Mouse (Mus musculus) heart, embryonic 14.5 days (tissue): Measurements from ENCODE around the gene Klhl10. TPM values are rescaled to one million over a fixed set of nuclear protein-coding genes. Genes with fewer than 3 reads are reported as not detected.

Source experiments
- ATAC-seq: fragments of 200-750 bp; cut with Nextera tagmentation; 2 replicates; pipeline ENCODE4 v1.8.0; 2017; ENCODE audit warnings: low read depth, moderate TSS enrichment; ENCODE audit not compliant: insufficient number of reproducible peaks, insufficient read depth, low FRiP score
- H3K27ac ChIP-seq, 2 experiments: fragments of 200-500 bp in 1 of 2; fragments of 300-500 bp in 1 of 2; sonication (generic) in 1 of 2; replicated peaks in 1 of 2; 2 replicates each; pipeline ENCODE4 v1.5.1; 2012 to 2014; ENCODE audit warnings: low read depth in 2 of 2, low read length in 2 of 2, control low read depth in 1 of 2, mild to moderate bottlenecking in 1 of 2, mixed read lengths in 1 of 2; ENCODE audit not compliant: control insufficient read depth in 1 of 2, insufficient read depth in 1 of 2
- H3K27me3 ChIP-seq: fragments of 300-500 bp; sonication (generic); 2 replicates; pipeline ENCODE4 v1.6.1; 2014; ENCODE audit warnings: mild to moderate bottlenecking, low read length, control low read depth; ENCODE audit not compliant: control insufficient read depth, insufficient read depth
- H3K36me3 ChIP-seq: fragments of 300-500 bp; sonication (generic); 2 replicates; pipeline ENCODE4 v1.6.1; 2014; ENCODE audit warnings: mild to moderate bottlenecking, control low read depth, low read length, mixed read lengths; ENCODE audit not compliant: control insufficient read depth, insufficient read depth
- H3K4me1 ChIP-seq, 2 experiments: fragments of 200-500 bp in 1 of 2; fragments of 300-500 bp in 1 of 2; sonication (generic) in 1 of 2; 2 replicates each; pipeline ENCODE4 v1.6.1; 2012 to 2014; ENCODE audit warnings: low read length in 2 of 2, control low read depth in 1 of 2, mixed read lengths in 1 of 2; ENCODE audit not compliant: control insufficient read depth in 2 of 2, insufficient read depth in 2 of 2
- H3K4me2 ChIP-seq: fragments of 300-500 bp; sonication (generic); 2 replicates; pipeline ENCODE4 v1.6.1; 2014; ENCODE audit warnings: mild to moderate bottlenecking, low read length
- H3K4me3 ChIP-seq, 2 experiments: fragments of 200-500 bp in 1 of 2; fragments of 300-500 bp in 1 of 2; sonication (generic) in 1 of 2; 2 replicates each; pipeline ENCODE4 v1.5.1; 2012 to 2014; ENCODE audit warnings: low read length in 2 of 2, mild to moderate bottlenecking in 2 of 2, control low read depth in 1 of 2, low read depth in 1 of 2, moderate library complexity in 1 of 2; ENCODE audit not compliant: control insufficient read depth in 1 of 2, insufficient read depth in 1 of 2
- H3K9ac ChIP-seq: fragments of 300-500 bp; sonication (generic); 2 replicates; pipeline ENCODE4 v1.6.1; 2014; ENCODE audit warnings: mild to moderate bottlenecking, low read length
- H3K9me3 ChIP-seq: fragments of 300-500 bp; sonication (generic); 2 replicates; pipeline ENCODE4 v1.6.1; 2016; ENCODE audit warnings: low read length, control low read depth; ENCODE audit not compliant: control insufficient read depth
- WGBS: fragments of 180-500 bp; shearing (Covaris S2); extraction: QIAGEN DNeasy Blood & Tissue Kit; methylation state at CpG from one replicate; pipeline ENCODE4 v1.1.7; 2014; 5-methylcytosine and 5-hydroxymethylcytosine counted together
- polyA plus RNA-seq: library from polyadenylated mRNA; unstranded; fragments of >200 nt; fragmentation: Nextera tagmentation; extraction: Ambion mirVana; gene quantifications from 2 replicates; pipeline ENCODE4 v1.2.1, GENCODE M21; 2014

The Klhl10 gene
- polyA plus RNA-seq, 1 experiment from 2014 or later: 0.36 TPM

DNA sequence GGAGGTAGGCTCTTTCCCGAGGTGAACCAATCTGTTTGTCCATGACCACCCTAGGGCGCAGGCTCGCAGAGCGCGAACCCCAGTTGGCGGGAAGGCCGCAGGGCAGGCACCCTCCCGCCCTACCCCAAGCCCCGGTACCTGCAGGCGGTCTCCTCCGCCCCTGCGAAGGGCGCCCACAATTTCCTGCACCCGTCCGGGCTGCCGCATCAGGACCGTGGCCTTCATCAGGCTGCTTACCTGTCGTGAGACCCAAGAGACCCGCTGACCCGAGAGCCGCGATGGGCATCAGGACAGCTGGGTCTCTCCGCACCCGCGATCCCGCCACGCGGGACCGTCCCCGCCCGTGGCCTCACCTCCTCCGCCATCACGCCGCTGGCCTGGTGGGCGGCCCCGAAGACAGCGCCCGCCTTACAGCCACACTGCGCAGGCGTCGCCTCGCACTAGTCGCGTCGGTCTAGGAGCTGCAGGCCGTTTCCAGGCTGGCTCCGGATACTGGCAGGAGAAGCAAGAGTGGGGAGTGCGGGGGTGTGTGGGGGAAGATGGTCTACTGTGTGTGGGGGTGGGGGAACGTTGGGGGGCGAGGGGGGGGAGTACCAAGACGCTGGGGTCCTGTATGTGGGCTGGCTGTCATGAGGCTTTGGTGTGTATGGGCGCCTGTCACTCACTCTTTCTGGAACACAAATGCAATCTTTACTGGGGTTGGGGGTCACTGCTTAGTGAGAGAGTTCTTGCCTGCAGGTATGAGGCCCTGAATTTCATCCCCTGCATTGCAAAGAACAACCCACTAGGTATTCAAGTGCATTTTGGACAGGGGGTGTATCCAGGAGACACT, 810 bp upstream of the Klhl10 start:
- Histone ChIP-seq H3K36me3 (peaks cover 19% of the 10 kb centered on the region), H3K9me3 (no peaks in the 10 kb centered on the region), H3K27ac (peak overlapping the region; percentile 20 to 73; a peak in 2 of 4 replicates), H3K4me2 (peak overlapping the region; percentile 79), H3K9ac (peak overlapping the region; percentile 94), H3K27me3 (no peaks in the 10 kb centered on the region), H3K4me1 (peaks cover 3 to 9% of the 10 kb centered on the region in 2 experiments), H3K4me3 (peak overlapping the region; percentile 77 to 89)
- ATAC-seq: peak; percentile 96
- WGBS: 2% methylated on average over 50 of the region's 52 CpGs

GRCm38 (mm10) chr11:100442625-100443024, 908 bp downstream of the Klhl10 start:
- no peak overlapping the region for H3K9ac ChIP-seq
- H3K9me3 ChIP-seq: no peaks in the 10 kb centered on the region
- peaks cover 4% of the 10 kb centered on the region for H3K36me3 ChIP-seq
- no peak overlapping the region for H3K4me2 ChIP-seq
- no peaks in the 10 kb centered on the region for H3K27me3 ChIP-seq
- no peak overlapping the region for H3K4me3 ChIP-seq
- no peak overlapping the region for H3K27ac ChIP-seq
- H3K4me1 ChIP-seq: peaks cover 3 to 9% of the 10 kb centered on the region in 2 experiments
- no peak for ATAC-seq
- WGBS: 83% methylated on average over 6 of the region's 6 CpGs

DNA sequence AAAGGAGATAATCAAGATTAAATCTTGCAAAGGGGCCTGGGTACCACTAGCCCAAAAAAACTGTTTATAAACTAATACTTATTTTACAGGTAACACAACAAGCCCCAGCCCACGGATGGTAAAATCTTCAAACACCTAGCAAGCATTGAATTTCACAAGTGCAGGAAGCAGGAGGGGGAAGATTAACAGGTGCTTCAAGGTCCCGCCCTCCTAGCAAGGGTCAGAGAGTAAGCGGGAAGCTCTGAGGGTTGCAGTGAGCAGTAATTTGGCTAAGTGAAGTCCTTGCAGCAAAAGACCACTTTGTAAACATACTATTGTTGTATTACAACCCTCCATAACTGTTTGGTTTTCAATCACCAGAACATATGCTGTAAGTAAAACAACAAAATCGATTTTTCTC, 15.5 kb downstream of the Klhl10 start:
- Histone ChIP-seq H3K36me3 (peaks cover 32% of the 10 kb centered on the region), H3K27me3 (no peaks in the 10 kb centered on the region), H3K27ac (no peak overlapping the region), H3K9ac (no peak overlapping the region), H3K9me3 (no peaks in the 10 kb centered on the region), H3K4me3 (no peak overlapping the region), H3K4me1 (no peaks in the 10 kb centered on the region), H3K4me2 (no peak overlapping the region)
- WGBS: 78% methylated on average over 4 of the region's 4 CpGs
- no peak for ATAC-seq

GRCm38 (mm10) chr11:100457711-100458110, 16.0 kb downstream of the Klhl10 start:
- Histone ChIP-seq H3K27me3 (no peaks in the 10 kb centered on the region), H3K4me1 (no peaks in the 10 kb centered on the region), H3K4me2 (no peak overlapping the region), H3K36me3 (peaks cover 37% of the 10 kb centered on the region), H3K27ac (no peak overlapping the region), H3K9me3 (no peaks in the 10 kb centered on the region), H3K4me3 (no peak overlapping the region), H3K9ac (no peak overlapping the region)
- no peak for ATAC-seq
- WGBS: 86% methylated on average over 5 of the region's 5 CpGs

- 92% methylated on average over 10 of the region's 10 CpGs for WGBS
- Histone ChIP-seq H3K27ac (no peak overlapping the region), H3K9me3 (no peaks in the 10 kb centered on the region), H3K36me3 (peaks cover 28% of the 10 kb centered on the region), H3K4me1 (peaks cover 0 to 5% of the 10 kb centered on the region in 2 experiments; a peak in 1 of 4 replicates), H3K4me2 (no peak overlapping the region), H3K4me3 (no peak overlapping the region), H3K9ac (no peak overlapping the region), H3K27me3 (no peaks in the 10 kb centered on the region)
- no peak for ATAC-seq
Observed at GRCm38 (mm10) chr11:100462699-100463098, 21.0 kb downstream of the Klhl10 start.

DNA sequence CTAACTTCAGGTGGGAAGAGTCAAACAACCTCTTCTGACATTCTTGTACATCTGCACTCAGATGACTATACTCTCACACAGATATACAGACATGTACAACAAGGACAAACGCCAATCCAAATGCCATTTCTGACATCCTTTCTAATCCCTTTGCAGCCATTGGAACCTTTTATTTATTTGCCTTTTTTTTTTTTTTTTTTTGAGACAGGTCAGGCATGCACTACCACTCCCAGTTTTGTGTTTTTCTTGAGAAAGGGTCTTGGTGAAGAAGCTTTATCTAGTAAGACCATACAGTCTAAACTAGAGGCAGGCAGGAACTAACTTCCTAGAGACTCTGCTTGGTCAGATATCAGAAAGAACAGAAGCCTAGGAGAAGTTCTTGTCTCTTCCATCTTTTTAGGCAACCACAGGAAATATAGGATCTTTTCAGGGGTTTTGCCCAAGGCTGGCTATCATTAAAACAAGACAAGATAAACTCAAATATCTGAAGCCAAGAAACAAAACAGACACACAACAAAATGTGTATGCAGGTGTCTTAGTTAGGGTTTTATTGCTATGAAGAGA, 23.6 kb downstream of the Klhl10 start:
- no peak overlapping the region for H3K4me2 ChIP-seq
- H3K36me3 ChIP-seq: peaks cover 29% of the 10 kb centered on the region
- no peak for ATAC-seq
- 75% methylated on average over 1 of the region's 1 CpGs for WGBS
- H3K27me3 ChIP-seq: no peaks in the 10 kb centered on the region
- H3K4me3 ChIP-seq: no peak overlapping the region
- H3K4me1 ChIP-seq: peaks cover 0 to 9% of the 10 kb centered on the region in 2 experiments; a peak in 1 of 4 replicates
- H3K27ac ChIP-seq: no peak overlapping the region
- H3K9ac ChIP-seq: no peak overlapping the region
- no peaks in the 10 kb centered on the region for H3K9me3 ChIP-seq

GRCm38 (mm10) chr11:100465833-100466232, 24.1 kb downstream of the Klhl10 start:
- Histone ChIP-seq H3K9me3 (no peaks in the 10 kb centered on the region), H3K36me3 (peaks cover 29% of the 10 kb centered on the region), H3K4me2 (no peak overlapping the region), H3K27ac (no peak overlapping the region), H3K4me3 (no peak overlapping the region), H3K4me1 (peaks cover under 1 to 13% of the 10 kb centered on the region in 2 experiments; a peak in 2 of 4 replicates), H3K27me3 (no peaks in the 10 kb centered on the region), H3K9ac (no peak overlapping the region)
- 61% methylated on average over 1 of the region's 1 CpGs for WGBS
- no peak for ATAC-seq
